Mouse (Mus musculus) olfactory bulb, adult 2 months (tissue): ENCODE data around the gene Gm11011. TPM values are rescaled to one million over a fixed set of nuclear protein-coding genes. Genes with fewer than 3 reads are reported as not detected.

ENCODE experiments used
- H3K27ac ChIP-seq: fragments of 200-500 bp; 2 replicates; pipeline ENCODE4 v1.5.1; 2012; ENCODE audit warnings: low read depth, low read length; ENCODE audit not compliant: insufficient read depth
- H3K4me1 ChIP-seq: fragments of 200-500 bp; 2 replicates; pipeline ENCODE4 v1.6.1; 2012; ENCODE audit warnings: low read length; ENCODE audit not compliant: control insufficient read depth, insufficient read depth
- H3K4me3 ChIP-seq: fragments of 200-500 bp; 2 replicates; pipeline ENCODE4 v1.5.1; 2012; ENCODE audit warnings: mild to moderate bottlenecking, low read depth, low read length, moderate library complexity; ENCODE audit not compliant: insufficient read depth
- CTCF ChIP-seq: fragments of 200-500 bp; IDR thresholded peaks from 2 replicates; pipeline ENCODE4 v1.5.1; 2012; ENCODE audit warnings: low read depth, mild to moderate bottlenecking, low read length, moderate library complexity; ENCODE audit not compliant: insufficient read depth
- POLR2A ChIP-seq: fragments of 200-500 bp; IDR thresholded peaks from 2 replicates; pipeline ENCODE4 v1.6.1; 2012; ENCODE audit warnings: mild to moderate bottlenecking, low read depth, low read length, moderate library complexity; ENCODE audit not compliant: insufficient read depth
- WGBS: fragments of 180-500 bp; shearing (Covaris S2); methylation state at CpG from one replicate; pipeline ENCODE4 v1.1.7; 2018; 5-methylcytosine and 5-hydroxymethylcytosine counted together
- polyA plus RNA-seq: library from polyadenylated mRNA; stranded (reverse); fragments of >200 nt; gene quantifications from 2 replicates; pipeline ENCODE4 v1.2.4, GENCODE M21; 2012; ENCODE audit warnings: low replicate concordance; ENCODE audit not compliant: missing spikeins, insufficient read depth, insufficient read length

Gm11011 gene
- polyA plus RNA-seq, 1 experiment, result not detected

DNA sequence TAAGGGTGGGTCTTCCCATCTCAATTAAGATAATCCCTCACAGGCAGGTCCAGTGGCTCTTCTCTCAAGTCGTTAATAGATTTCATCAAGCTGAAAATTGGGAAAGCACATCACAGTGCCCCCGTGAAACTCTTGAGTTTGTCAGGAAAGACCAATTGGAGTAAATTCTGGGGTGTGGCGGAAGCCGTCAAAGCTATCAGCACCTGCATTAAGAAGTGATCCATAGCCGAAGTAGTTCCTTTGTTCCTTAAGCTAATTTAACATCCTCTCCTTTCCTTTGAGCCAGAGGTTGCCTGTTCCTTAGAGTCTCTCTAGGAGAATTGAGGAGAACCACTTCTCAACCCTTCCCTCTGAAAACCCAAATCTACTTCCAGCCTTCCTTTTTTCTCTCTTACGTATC lies 28.5 kb upstream of the Gm11011 start:
- Histone ChIP-seq H3K4me3 (no peak overlapping the region), H3K27ac (no peak overlapping the region), H3K4me1 (no peaks in the 10 kb centered on the region; the same call in 1 of the 2 replicates)
- WGBS, result 82% methylated on average over 6 of the region's 6 CpGs
- TF ChIP-seq CTCF (no peak), POLR2A (no peak)

DNA sequence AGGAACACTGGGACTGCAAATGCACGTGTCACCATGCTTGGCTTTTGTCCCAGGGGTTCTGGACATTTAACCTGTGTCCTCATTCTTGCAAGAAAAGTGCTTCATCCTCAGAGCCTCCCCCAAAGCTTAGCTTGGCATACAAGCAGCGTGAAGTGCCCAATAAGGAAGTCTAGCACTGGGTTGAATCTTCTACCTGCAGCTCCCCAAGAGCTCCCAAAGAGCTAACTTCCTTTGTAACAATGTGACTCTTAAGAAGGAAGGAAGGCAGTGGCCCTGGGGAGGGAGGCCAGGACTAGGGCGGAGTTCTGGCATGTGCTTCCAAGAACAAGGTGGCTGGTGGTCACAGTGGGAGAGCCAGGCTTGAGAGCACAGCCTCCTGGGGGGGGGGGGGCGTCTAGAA lies 27.1 kb upstream of the Gm11011 start:
- 62% methylated on average over 4 of the region's 4 CpGs for WGBS

DNA sequence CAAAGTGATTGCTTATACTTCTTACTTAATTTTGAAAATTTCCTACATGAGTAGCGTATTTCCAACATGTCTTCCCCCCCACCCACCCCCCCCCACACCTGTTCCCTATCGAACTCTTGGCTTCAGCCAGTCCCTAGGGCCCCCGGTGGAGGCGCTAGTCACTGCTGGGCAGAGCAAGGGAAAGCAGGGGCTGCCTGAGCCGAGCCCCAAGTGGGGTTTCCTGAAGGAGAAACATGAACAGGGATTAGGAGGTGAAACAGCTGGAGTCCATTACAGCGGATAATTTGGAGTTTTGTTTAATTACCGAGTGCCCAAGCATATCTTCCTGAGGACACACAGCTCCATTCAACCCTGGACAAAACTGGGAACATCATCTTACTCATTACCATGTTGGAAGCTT lies 24.0 kb upstream of the Gm11011 start:
- no peak for TF ChIP-seq POLR2A
- no peak for TF ChIP-seq CTCF

More for the DNA sequence above, 27.1 kb upstream of the Gm11011 start:
- Histone ChIP-seq H3K4me3 (no peak overlapping the region), H3K4me1 (peaks cover 2% of the 10 kb centered on the region; the same call in 1 of the 2 replicates), H3K27ac (no peak overlapping the region)
- TF ChIP-seq POLR2A, result no peak
- no peak for TF ChIP-seq CTCF

GRCm38 (mm10) chr2:169610882-169611281 lies 23.3 kb upstream of the Gm11011 start:
- TF ChIP-seq POLR2A, result no peak
- no peak for TF ChIP-seq CTCF
- H3K27ac ChIP-seq, result no peak overlapping the region
- no peak overlapping the region for H3K4me3 ChIP-seq
- WGBS, result 93% methylated on average over 8 of the region's 8 CpGs
- H3K4me1 ChIP-seq, result peaks cover 2% of the 10 kb centered on the region; the same call in 1 of the 2 replicates

More for the DNA sequence above, 24.0 kb upstream of the Gm11011 start:
- Histone ChIP-seq H3K4me1 (peaks cover 2% of the 10 kb centered on the region; the same call in 1 of the 2 replicates), H3K27ac (no peak overlapping the region), H3K4me3 (no peak overlapping the region)
- 25% methylated on average over 7 of the region's 7 CpGs for WGBS

DNA sequence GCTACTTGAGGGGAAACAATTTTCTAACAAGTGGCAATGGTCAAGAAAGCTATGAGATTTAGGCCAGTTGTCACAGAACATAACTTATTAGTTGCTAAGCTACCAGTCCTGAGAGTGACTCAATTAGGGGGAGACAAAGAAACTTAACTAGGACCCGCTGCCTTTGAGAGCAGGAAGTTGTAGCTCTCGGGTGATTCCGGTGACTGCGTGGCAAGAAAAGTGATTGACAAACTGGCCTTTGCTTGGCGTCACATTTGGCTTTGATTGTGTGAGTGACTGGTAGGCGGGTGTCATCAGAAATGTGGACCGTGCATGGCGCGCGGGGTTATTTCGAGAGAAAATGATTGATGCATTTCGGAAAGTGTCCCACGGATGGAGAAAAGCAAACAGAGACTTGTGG lies 22.4 kb upstream of the Gm11011 start:
- H3K27ac ChIP-seq, result no peak overlapping the region
- H3K4me3 ChIP-seq, result no peak overlapping the region
- TF ChIP-seq CTCF (no peak), POLR2A (no peak)
- whole genome bisulfite sequencing, result 37% methylated on average over 13 of the region's 13 CpGs
- peaks cover 2% of the 10 kb centered on the region; the same call in 1 of the 2 replicates for H3K4me1 ChIP-seq

DNA sequence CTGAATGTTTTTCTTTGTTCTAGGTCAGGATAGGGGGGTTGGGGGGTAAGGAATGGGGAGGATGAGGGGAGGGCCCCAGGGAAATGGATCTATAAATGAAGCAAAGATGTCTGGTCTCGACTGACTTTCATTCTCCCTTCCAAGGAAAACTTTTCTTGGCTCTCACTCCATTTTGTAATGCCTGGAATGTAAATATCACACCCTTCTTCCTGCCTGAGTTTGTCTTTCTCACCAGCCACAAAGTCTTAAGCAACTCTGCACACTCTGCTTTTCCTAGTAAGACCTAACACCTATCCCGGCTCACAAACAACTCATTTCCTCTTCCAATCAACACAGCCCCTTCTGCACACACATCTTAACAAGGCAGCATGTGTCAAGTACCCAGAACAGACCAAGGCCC lies 20.2 kb upstream of the Gm11011 start:
- H3K27ac ChIP-seq, result no peak overlapping the region
- H3K4me1 ChIP-seq, result peaks cover 2% of the 10 kb centered on the region; the same call in 1 of the 2 replicates
- 62% methylated on average over 2 of the region's 2 CpGs for WGBS
- H3K4me3 ChIP-seq, result no peak overlapping the region
- no peak for TF ChIP-seq CTCF
- no peak for TF ChIP-seq POLR2A

DNA sequence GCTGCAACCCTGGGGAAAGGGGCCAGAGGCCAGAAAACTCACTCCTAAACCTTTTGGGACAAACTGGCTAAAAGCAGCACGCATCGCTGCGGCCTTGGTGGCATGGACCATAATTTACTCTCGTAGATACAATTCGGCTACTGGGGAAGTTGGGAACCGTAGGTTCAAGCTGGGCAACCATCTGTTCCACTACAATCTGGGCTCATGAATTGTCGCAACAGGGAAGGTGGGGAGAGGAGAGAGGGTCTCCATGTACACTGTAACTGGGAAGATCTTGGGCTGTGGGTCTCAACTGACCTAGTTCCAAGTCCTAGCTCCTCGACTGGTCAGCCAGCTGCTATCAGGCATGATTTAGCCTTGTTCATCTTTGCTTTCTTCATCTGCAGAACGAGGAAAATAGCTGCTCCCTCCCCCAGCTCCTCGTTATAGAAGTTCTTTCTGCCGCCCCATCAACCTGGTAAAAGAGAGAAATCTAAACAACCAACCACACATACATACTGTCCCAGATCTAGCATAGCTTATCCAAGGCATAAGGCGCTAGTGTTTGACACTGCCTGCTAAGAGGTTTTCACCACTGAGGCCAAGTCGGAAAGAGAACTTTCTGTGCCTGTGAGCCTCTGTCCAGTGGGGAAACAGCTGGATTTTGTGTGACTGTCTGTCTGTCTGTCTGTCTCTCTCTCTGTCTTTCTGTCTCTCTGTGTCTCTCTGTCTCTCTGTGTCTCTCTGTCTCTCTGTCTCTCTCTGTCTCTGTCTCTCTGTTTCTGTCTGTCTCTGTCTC lies 19.5 kb upstream of the Gm11011 start:
- Histone ChIP-seq H3K27ac (no peak overlapping the region), H3K4me3 (no peak overlapping the region), H3K4me1 (peaks cover 2% of the 10 kb centered on the region; the same call in 1 of the 2 replicates)
- 83% methylated on average over 13 of the region's 13 CpGs for WGBS
- no peak for TF ChIP-seq POLR2A
- no peak for TF ChIP-seq CTCF

GRCm38 (mm10) chr2:169600163-169600562 lies 12.6 kb upstream of the Gm11011 start:
- Histone ChIP-seq H3K4me1 (no peaks in the 10 kb centered on the region), H3K4me3 (no peak overlapping the region), H3K27ac (no peak overlapping the region)
- WGBS, result 74% methylated on average over 6 of the region's 6 CpGs
- TF ChIP-seq POLR2A (no peak), CTCF (no peak)

DNA sequence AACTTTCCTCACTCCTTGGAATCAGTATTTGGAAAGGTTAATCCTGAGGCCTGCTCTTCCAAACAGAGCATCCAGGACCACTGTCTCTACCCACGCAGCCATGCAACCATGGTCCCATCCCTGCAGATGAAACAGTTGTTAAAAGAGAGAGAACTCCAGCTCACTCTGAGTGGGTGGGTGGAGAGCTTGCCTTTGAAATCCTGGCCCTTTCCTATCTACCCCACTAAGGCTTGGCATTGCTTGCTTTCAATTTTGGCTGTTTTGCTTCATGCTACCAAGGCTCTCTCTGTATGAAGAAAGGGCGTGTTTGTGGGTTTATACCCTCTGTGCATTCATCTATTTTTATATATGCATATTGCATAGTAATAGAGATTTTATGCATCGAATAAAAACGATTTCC lies 12.0 kb upstream of the Gm11011 start:
- H3K4me1 ChIP-seq, result no peaks in the 10 kb centered on the region
- H3K27ac ChIP-seq, result no peak overlapping the region
- H3K4me3 ChIP-seq, result no peak overlapping the region
- TF ChIP-seq POLR2A, result no peak
- no peak for TF ChIP-seq CTCF
- 91% methylated on average over 4 of the region's 4 CpGs for WGBS

DNA sequence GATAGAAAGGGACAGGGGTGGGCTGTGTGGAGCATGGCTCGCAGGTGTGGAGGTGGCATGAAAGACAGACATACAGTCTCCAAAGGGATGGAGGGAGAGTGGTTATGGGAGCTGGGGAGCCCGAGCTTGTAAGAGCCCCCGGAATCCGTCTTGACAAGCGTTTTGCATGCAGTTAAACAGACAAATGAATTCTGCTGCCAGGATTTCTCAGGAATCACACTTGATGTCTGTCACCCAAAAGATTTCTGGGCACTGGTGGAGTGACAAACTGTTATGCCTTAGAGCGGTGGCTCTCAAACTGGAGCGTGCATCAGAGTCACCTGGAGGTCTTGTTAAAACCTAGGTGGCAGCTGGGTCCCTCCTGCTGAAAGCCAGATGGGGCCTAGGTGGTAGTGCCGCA lies 10.4 kb upstream of the Gm11011 start:
- H3K27ac ChIP-seq, result no peak overlapping the region

More for the DNA sequence above, 10.4 kb upstream of the Gm11011 start:
- WGBS, result 90% methylated on average over 8 of the region's 8 CpGs
- no peak for TF ChIP-seq POLR2A
- TF ChIP-seq CTCF, result no peak
- no peak overlapping the region for H3K4me3 ChIP-seq
- H3K4me1 ChIP-seq, result no peaks in the 10 kb centered on the region
